Mouse (Mus musculus) bone marrow macrophage, adult 2 months (primary cell): ENCODE data around the gene Capn11.

Experiments used
- CTCF ChIP-seq: IDR thresholded peaks from 2 replicates; pipeline ENCODE4 v1.5.1; 2012; ENCODE audit warnings: low read depth, mild to moderate bottlenecking, low read length, moderate library complexity
- POLR2A ChIP-seq: IDR thresholded peaks from 2 replicates; pipeline ENCODE4 v1.6.1; 2012; ENCODE audit warnings: mild to moderate bottlenecking, low read depth, low read length, borderline replicate concordance

DNA sequence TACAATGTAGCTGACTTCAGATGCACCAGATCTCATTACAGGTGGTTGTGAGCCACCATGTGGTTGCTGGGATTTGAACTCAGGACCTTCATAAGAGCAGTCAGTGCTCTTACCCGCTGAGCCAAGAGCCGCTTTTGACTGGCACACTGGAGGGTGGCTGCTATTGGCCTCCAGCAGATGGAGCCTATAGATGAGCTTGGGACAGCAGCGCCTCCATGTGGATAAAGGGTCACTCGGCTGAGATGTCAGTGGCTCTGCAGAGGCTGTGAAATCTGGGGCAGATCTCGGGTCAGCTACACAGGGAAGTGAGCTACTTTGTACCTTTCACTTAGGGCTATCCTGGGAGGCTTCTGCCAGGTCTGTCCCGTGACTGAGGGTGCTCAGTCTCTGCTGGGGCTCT lies 3.3 kb downstream of the Capn11 start:
- no peak for TF ChIP-seq POLR2A
- TF ChIP-seq CTCF: no peak
